Mouse (Mus musculus): Measurements from ENCODE around the gene Rbfox1. TPM values are rescaled to one million over a fixed set of nuclear protein-coding genes. Genes with fewer than 3 reads are reported as not detected.

Gene Rbfox1
- polyA plus RNA-seq, 2 experiments from 2014 or later: not detected

DNA sequence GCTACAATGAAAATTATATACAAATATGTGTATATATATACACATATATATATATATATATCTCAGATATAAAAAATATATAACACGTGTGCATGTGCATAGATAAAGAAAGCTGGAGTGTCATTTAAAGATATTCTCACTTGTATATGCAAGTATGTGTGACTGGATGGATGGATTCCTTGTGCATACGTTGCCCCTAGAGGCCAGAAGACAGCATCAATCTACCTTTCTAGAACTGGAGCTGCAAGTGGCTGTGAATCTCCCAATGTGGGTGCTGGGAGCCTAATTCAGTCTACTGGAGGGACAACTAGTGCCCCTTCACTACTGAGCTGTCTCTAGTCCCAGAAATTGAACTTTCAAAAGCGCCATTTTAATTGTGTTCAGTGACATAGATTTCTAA is 471.8 kb downstream of the Rbfox1 start:
- no peak for ATAC-seq

DNA sequence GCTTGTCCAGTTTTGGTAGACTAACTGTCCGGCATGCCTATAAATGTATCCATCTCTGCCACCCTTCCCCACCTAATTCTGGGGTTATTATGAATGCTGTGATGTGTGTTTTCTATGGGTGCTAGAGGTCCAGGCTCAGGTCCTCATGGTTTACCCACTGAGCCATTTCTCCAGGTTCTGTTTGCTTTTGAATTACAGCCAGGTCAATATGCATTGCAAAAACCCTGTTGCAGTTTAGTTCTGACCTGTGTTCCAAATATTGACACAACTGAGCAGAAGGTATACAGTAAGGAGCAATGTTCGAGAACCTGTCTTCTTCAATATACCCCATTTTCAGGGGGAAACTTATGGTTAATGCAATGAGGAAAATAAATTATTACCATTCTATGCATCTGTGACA is 480.6 kb downstream of the Rbfox1 start:
- ATAC-seq: no peak

DNA sequence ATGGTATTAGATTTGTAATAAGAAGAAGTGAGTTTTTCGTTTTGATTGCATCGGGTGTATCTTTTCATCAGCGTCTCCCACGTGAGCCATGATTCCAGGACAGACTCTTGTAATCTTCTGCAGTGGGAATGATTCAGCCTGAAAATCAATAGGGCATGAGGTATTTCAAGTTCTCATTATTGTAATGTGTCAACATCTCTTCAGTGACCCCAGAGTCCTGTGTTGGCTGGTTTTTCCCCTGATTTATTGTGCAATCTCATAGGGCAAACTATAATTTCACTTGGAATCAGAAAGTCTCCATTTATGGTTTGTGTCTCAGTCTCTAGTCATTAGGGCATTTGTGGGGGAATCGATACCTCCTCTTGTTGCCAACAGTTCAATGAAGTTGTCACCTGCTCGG is 481.5 kb downstream of the Rbfox1 start:
- ATAC-seq: no peak

DNA sequence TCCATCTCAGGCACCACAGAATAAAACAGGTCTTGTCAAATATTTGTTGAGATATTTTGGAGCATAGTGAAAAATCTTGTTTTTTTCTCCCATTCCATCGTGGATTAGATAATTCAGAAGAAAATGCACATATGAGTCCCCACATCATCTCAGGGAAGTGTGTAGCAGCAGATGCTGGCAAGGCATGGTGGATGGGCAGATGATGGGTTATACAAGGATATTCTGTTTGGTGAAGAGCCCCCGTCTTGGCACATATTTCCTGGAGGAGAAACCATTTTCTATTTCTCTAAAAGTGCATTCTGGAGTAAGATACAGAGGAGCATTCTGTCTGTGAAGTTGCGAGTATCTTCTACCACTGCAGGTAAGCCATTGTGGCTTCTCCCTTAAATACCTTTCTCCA is 495.8 kb downstream of the Rbfox1 start:
- no peak for ATAC-seq

DNA sequence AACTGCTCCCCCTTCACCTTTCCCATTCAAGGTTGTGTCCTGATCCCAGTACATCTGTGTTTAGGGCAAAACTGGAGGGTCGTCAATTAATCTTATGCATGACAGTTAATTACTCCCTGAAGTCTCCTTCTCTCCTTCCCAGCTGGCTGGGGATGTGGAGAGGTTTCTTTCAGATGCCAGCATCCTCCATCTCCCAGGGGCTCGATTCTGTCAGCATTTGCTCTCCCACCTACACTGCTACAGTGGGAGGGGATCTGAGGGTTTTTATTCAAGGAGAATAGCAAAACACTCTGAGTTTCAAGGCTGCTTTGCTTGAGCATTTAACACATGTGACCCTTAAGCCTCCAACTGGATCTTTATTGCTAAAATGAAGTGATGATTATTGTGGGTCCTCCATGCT is 496.4 kb downstream of the Rbfox1 start:
- no peak for ATAC-seq

DNA sequence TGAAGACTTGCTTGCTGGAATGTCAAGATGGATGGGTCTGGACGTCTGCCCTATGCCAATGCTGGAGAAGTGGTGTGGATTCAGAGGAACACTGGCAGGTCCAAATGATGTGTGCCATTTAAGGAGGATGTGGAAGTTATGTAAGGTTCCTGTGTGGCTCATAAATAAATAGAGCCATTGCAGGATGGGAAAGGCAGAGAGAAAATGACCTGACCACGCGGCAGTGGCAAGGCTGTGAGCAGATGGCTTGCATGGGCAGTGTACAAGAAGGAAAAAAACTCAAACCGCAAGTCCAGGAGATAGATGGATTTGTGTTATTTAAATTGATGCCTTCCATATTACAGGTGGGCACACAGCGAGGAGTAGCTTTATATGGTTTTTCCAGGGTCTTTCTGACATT is 497.6 kb downstream of the Rbfox1 start:
- no peak for ATAC-seq

DNA sequence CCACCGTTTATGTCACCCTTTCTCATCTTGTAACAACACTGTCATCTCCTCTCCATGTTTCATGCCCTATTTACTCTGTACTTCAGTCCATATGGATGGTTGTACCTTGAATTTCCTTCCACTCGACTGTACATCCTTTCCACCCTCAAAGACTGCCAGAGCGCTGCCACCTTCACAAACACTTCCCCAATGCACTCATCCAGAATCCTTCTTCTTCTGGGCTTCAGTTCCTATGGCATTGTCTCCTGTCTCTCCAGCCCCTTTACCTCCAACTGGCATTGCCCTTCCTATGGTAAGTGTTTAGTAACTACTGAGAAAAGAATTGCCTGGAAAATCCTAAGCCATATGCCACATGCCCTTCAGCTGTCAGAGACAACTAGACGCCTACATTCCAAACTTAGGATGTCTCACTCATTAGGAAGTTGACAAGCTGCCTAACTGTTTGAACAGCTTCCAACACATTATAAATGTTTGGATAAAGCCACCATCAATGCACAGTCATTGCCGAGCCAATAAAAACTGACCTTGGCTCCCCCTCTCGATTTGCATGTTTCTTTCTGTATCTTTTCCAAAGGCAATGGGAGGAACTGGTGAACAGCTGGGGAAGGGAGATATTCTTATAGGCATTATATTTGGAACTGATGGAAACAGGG is 505.2 kb downstream of the Rbfox1 start:
- ATAC-seq: no peak

DNA sequence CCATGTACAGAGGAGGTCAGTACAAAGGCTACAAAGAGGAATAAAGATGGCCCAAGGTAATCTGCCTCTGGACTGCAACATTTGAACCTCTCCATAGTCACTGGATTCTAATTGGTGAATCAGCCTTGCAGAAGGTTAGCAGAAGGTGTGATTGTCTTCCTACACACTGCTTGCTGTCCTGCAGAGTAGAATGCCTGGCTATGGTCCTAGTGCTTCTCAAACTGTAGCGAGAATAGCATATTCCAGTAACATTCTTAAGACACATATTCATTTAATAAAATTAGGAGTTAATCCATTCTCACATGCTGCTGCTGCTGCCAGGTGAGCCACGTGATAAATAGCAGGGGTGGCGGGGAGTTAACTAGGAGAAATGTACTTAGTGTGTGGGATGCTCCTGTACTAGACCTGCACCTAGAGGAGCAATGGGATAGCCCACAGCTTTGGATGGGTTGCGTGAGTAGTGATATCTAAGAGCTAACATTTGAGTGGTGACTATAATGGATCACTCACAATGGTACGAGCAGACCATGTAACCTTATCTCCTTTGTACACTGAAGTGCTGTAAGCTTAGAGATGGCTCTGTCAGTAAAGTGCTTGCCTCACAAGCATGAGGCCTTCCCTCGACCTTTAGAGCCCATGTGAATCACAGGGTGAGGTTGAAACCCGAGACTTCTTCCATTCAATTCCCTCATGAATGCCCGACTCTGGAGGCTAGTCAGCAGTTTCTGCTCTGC is 511.7 kb downstream of the Rbfox1 start:
- no peak for ATAC-seq

DNA sequence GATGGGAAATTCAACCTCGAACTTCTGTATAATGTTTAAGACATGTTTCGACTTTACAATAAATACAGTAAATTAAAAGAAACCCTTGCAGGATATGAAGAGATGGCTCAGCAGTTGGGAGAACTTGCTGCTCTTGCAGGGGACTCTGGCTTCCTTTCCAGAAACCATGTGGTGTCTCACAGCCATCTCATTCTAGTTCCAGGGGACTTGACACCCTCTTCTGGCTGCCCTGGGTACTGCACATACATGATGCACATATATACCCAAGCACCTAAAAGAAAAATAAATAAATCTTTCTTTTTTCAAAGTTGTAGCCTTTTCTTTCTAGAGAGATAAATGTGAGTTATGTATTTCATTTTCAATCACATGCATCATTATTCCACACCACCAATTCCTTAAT is 512.5 kb downstream of the Rbfox1 start:
- ATAC-seq: no peak

DNA sequence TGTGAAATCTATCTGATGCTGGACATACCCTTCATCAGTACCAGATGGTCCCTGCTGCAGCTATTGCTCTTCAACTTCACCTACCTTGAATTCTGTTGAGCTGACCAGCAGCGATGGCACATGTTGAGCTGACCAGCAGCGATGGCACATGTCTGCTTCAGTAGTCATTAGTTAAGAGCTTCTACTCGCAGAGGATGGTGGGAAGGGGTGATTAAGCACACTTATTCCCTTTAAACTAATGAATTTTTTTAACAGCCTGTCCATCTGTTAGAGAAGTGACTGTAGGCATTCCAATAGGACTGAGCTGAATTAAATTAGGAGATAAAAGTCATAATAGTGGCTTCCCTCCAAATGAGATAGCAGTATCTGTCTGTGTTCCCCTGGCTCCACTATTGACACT is 517.7 kb downstream of the Rbfox1 start:
- no peak for ATAC-seq

DNA sequence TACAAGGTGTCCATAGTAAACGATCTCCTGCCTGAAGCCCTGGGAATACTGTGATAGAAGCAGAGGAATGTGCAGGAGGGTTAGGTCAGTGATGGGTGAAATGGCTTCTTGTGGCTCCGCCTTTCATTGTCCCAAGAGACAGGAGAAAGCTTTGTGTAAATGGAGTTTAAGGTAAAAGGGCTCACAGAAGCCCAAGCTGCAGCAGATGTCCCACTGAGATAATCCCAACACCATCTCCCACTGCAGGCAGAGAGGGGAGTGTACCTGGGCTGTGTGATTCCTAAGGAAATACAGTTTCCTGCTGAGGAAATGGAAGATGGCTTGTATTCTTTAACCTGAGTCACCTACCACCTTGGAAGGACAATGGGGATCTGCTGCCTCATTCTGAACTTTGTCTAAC is 529.7 kb downstream of the Rbfox1 start:
- ATAC-seq: no peak

DNA sequence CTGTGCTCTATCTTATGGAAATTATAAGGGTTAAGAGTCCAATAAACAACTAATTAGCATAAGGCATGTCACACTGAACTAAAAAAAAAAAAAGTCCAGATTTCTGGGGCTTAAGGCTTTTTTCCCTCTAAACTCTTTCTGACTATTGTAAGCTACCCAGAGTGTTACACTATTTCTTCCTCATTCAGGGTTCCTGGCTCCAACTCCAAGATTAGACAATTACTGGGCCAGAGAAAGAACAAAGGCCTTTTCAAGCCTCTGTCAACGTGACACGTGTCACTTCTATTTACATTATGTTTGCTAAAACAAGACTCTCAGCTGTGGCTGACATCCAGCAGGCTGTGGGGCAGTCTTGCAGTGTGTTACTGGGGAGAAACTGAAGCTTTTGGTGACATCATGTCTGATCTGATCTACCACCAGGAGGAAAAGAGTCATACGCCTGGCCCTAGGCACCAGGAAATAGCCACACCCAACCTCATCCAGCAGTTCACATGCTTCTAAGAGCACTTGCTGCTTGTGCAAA is 536.5 kb downstream of the Rbfox1 start:
- no peak for ATAC-seq

DNA sequence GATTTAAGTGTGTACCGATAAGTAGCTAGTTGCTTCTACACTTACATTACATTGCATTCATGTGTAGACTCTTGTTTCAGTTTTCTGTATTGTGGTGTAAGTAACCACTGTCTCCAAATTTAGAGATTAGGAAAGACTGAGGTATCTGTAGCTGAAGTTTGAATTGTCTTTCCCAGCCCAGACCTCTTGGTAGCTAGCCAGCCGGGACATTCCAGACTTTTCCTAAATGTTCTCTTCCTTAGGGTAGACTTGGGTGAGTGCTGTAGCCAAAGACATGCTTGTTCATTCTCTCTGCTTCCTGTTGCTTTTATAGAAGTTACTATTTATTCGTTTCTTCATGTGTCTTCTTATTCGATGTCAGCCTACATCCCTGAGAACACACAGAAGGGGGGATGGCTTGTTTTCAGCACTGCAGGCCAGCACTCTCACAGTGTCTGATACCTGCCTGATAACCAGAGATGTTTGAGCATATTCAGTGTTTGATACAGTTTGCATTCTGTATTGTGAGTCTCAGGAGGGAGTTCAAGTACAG is 538.8 kb downstream of the Rbfox1 start:
- ATAC-seq: no peak

DNA sequence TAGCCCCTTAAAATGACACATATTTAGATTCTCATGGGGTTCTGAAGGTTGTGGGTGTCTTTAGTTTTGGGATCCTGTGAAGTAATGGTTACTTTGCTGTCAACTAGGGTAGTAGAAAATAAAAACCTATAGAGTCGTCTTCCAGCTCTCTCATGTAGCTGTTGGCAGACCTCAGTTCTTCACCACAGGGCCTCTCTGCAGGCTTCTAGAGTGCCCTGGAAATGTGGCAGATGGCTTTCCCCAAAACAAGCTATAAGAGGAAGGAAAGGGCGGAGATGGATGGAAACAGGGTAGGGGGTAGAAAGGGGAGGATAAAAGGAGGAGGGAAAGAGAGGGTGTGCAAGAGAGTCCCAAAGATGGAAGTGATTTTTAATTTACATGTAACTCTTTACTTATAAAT is 539.6 kb downstream of the Rbfox1 start:
- no peak for ATAC-seq

DNA sequence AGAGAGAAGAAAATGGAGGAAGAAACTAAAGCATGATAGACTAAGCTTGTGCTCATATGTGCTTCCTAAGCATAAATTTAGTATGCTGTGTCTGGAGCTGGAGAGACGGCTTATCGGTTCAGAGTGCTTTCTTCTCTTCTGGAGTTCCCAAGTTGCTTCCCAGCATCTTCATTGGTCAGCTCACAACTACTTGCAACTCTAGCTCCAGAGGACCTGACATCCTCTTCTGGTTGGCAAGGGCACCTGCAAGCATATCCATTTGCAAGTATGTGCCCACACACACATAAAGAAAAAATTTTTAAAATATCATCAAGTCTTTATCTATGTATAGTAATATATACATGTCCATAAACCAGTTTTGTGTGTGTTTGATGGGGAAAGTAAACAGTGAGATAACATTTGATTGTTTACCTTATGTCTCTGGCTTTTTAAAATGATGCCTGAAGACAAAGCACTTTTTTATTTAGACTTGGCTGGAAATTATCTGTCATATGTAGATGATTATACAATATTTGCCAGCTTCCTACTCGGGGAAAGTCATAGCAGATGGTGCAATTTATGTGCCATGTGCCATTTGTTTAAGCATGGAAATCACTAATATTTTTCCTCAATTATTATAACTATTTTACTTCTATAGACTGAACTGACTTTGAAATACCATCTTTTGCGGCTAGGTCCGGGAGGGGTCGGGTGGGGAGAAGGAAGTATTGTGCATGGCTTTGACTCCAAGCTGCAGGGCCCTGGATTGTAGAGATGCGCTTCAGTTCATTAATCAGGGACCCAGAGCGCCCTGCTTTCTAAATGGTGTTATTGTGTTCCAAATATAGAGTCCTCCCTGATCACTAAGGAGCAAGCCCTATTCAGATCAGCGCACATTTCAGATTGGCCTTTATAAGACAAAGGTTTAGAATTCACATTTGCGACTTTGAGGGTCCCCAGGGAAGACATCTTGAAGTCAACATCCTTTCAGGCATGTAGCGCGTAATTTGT is 542.4 kb downstream of the Rbfox1 start:
- ATAC-seq: no peak

DNA sequence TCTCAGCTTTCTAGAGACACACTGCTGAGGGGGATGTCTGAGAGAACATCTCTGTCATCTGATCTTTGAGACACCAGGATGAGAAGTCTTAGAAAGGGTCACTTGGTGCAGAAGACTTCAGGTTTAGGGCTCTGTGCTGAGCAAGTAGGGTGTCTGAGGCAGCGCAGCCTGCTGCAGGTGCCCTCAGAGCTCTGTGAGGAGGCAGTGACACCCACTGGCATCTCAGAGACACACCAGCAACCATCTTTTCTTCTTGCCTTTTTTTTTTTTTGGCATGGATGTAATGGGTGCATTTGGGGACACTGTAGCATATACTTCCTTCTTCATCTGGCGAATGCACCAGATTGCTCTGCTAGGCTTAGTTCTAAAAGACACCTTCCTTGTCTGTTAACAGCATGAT is 545.8 kb downstream of the Rbfox1 start:
- no peak for ATAC-seq

DNA sequence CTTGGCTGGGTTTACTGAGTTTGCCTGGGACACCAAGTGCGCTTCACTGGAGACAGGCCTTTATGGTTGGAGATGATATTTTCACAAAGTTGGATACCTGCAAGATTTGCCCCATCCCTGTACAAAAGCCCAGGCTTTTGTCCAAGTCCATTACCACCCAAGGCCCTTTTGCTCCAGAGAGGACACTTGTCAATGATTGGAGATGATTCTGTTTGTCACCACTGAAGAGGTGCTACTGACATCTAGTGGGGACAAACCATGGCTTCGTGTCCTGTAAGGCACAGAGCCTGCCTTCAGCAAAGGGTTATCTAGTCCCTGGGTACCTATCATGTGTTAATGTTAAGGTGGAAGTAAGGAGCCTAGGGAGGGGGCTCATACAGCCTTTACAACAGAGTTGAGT is 551.3 kb downstream of the Rbfox1 start:
- no peak for ATAC-seq

DNA sequence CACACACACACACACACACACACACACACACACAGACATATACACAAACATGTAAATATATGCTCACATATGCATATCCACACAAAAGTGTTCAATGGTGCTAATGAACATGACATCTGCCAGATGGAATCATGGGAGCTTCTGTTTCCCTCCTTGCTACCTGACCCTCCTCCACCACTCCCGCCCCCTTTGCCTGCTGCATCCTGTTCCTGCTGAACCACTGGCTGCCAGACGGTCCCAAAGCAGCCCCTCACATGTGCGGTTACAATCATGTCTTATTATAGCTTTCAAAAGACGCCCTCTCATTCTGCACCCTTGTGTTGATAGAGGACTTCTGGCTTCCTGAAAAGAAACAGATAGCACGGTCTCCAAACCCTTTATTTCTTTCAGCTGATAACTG is 563.1 kb downstream of the Rbfox1 start:
- no peak for ATAC-seq

DNA sequence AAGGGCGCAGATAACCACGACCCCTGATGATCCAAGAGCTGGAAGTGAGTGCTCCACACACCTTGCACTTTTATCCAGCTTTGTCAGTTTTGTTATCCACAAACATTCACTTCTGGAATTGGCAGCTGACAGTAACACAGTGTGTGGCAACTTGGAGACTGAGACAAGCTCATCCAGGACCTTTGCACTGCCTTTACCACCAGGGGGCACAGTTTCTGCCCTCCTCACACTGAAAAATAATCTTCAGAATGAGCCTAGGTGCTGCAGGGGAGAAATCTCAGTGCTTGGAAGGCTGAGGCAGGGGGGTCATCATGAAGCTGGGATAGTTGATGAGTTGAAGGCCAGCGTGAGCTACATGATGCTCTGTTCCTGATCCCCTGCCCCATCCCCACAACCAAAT is 570.2 kb downstream of the Rbfox1 start:
- ATAC-seq: no peak

DNA sequence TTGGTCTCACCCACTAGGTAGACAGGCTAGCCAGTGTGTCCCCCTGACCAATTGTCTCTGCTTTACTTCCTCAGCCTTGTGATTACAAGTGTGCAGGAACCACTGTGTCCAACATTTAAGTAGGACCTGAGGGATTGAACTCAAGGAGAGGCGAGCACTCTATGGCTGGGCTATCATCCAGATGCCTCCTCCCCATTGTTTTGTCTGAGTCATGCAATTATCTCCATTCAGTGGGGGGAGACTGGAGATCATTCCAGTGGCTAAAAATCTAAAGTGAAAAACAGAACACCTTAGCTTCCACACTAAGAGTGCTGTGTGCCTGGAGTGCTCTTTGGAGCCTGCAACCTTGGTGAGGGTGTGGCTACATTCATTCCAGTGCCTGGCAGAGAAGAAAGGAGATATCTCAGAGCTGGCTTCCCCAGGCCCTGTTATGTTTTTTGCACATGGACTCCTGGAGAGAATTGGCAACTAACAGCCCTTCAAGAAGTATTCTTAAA is 594.0 kb downstream of the Rbfox1 start:
- ATAC-seq: no peak

DNA sequence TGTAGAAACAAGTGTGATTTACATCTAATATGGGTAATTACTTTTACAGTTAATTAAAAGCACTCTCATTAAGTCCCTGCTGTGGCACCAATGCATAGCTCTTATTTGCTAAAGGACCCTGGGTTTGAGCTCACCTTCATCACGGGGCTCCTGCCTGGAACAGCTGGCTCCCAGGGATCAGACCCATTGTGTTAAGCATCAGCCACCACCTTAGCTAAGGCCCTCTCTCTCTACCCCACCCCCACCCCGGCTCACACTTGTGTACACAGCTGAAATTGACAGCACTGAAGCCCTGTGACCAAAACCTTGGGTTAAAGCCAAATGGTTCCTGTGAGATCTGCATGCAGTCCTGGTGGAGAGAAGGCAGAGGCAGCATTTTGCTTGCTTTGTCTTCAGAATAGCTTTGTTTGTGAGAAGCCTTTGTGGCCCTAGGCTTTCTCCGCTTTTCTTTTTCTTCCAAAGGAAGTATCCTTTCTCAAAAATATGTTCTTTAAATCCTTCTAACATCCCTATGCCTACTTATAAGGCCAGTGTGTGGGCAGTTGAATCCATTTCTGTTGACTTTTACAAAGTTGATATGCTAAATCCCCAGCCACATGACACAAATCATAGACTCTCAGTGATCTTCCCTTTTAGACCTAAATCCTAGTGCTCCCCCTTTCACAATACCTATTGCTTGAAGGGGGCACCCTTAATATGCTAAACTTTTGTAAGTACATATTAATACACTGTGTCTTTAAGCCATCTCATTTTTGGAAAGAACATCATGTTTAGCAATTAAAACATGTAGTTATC is 594.7 kb downstream of the Rbfox1 start:
- no peak for ATAC-seq

DNA sequence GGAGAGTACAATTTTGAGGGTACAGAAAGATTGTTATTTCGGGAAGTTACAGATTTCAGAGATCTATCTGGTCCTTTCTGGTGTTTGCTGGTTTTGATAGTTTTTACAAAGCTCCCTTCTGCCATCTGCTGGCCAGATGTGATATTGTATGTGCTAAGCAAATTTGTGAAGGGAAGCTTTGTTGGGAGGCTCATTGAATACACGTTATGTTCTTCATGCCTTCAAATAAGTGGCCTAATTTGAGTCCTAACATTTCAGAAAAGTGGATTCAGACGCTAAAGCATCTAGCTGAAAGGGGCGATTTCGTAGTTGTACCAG is 595.2 kb downstream of the Rbfox1 start:
- no peak for ATAC-seq

Data from CD4-positive, CD25-positive, alpha-beta regulatory T cell, adult 4 months (primary cell).